Mouse (Mus musculus) kidney, adult 2 months (tissue): ENCODE measurements around the gene Fam198a. TPM values are rescaled to one million over a fixed set of nuclear protein-coding genes. Genes with fewer than 3 reads are reported as not detected.

Experiments
- DNase-seq: peaks from one replicate; pipeline ENCODE4 v3.0.0; 2021
- H3K27ac ChIP-seq: fragments of 200-500 bp; 2 replicates; pipeline ENCODE4 v1.5.1; 2012; ENCODE audit warnings: low read depth, low read length, control low read depth, inconsistent platforms; ENCODE audit not compliant: insufficient read depth
- H3K27me3 ChIP-seq: fragments of 200-500 bp; replicated peaks from 2 replicates; pipeline ENCODE4 v1.6.1; 2012; ENCODE audit warnings: mild to moderate bottlenecking, moderate library complexity, low read length, inconsistent platforms; ENCODE audit not compliant: control insufficient read depth, insufficient read depth
- H3K36me3 ChIP-seq: fragments of 200-500 bp; 2 replicates; pipeline ENCODE4 v1.6.1; 2012; ENCODE audit warnings: mild to moderate bottlenecking, moderate library complexity, low read length, inconsistent platforms; ENCODE audit not compliant: control insufficient read depth, insufficient read depth
- H3K4me1 ChIP-seq: fragments of 200-500 bp; 2 replicates; pipeline ENCODE4 v1.6.1; 2011; ENCODE audit warnings: low read length; ENCODE audit not compliant: control insufficient read depth, insufficient read depth
- H3K4me3 ChIP-seq: fragments of 200-500 bp; 2 replicates; pipeline ENCODE4 v1.5.1; 2011; ENCODE audit warnings: mild to moderate bottlenecking, low read depth, low read length, control low read depth; ENCODE audit not compliant: insufficient read depth
- CTCF ChIP-seq: fragments of 200-500 bp; conservative IDR thresholded peaks from 2 replicates; pipeline ENCODE4 v1.5.1; 2011; ENCODE audit warnings: low read depth, mild to moderate bottlenecking, control low read depth, low read length, moderate library complexity, mixed read lengths; ENCODE audit not compliant: insufficient read depth, insufficient read length
- POLR2A ChIP-seq: fragments of 200-500 bp; IDR thresholded peaks from one replicate; pipeline ENCODE4 v1.6.1; 2011; ENCODE audit warnings: low read depth, low read length, control low read depth
- WGBS: fragments of 180-500 bp; shearing (Covaris S2); methylation state at CpG from one replicate; pipeline ENCODE4 v1.1.7; 2018; 5-methylcytosine and 5-hydroxymethylcytosine counted together
- polyA plus RNA-seq: library from polyadenylated mRNA; depleted of rRNA; stranded (reverse); fragments of >200 nt; gene quantifications from 2 replicates; pipeline ENCODE4 v1.2.3, GENCODE M21; 2012

Fam198a gene
- polyA plus RNA-seq, 1 experiment = 0.25 TPM

- H3K27ac ChIP-seq = no peak overlapping the region
- TF ChIP-seq POLR2A = no peak
- no peak for TF ChIP-seq CTCF
- DNase-seq = no peak
- peaks cover 5% of the 10 kb centered on the region; the same call in 1 of the 2 replicates for H3K4me1 ChIP-seq
- H3K4me3 ChIP-seq = no peak overlapping the region
- no peaks in the 10 kb centered on the region for H3K27me3 ChIP-seq
- no peaks in the 10 kb centered on the region for H3K36me3 ChIP-seq
- WGBS = 92% methylated on average over 10 of the region's 10 CpGs
Observed at GRCm38 (mm10) chr9:121915056-121915455, 35.7 kb upstream of the Fam198a start.

- no peaks in the 10 kb centered on the region for H3K36me3 ChIP-seq
- peaks cover 5% of the 10 kb centered on the region; the same call in 1 of the 2 replicates for H3K4me1 ChIP-seq
- peak; percentile 27 for DNase-seq
- TF ChIP-seq CTCF (no peak), POLR2A (no peak)
- no peaks in the 10 kb centered on the region for H3K27me3 ChIP-seq
- H3K4me3 ChIP-seq = no peak within 1 kb of the TSS
- no peak within 1 kb of the TSS for H3K27ac ChIP-seq
- 45% methylated on average over 8 of the region's 8 CpGs for WGBS
Observed at GRCm38 (mm10) chr9:121916102-121916501, 34.7 kb upstream of the Fam198a start, which contains the start of gene Cyp8b1. TSS of gene Cyp8b1 (minus strand) at chr9:121916305.

- 53% methylated on average over 10 of the region's 10 CpGs for WGBS
- Histone ChIP-seq H3K4me3 (no peak overlapping the region), H3K36me3 (no peaks in the 10 kb centered on the region), H3K4me1 (peaks cover 5% of the 10 kb centered on the region; the same call in 1 of the 2 replicates), H3K27me3 (no peaks in the 10 kb centered on the region), H3K27ac (no peak overlapping the region)
- DNase-seq = peak; percentile 47
- no peak for TF ChIP-seq CTCF
- TF ChIP-seq POLR2A = no peak
Observed at GRCm38 (mm10) chr9:121919027-121919501, 31.7 kb upstream of the Fam198a start.

- H3K27ac ChIP-seq = no peak overlapping the region
- no peaks in the 10 kb centered on the region for H3K27me3 ChIP-seq
- H3K36me3 ChIP-seq = no peaks in the 10 kb centered on the region
- no peak overlapping the region for H3K4me3 ChIP-seq
- no peaks in the 10 kb centered on the region; the same call in 1 of the 2 replicates for H3K4me1 ChIP-seq
- 75% methylated on average over 8 of the region's 8 CpGs for WGBS
- DNase-seq = no peak
- TF ChIP-seq CTCF (no peak), POLR2A (no peak)
Observed at GRCm38 (mm10) chr9:121923443-121923842, 27.3 kb upstream of the Fam198a start.

- no peak for DNase-seq
- 91% methylated on average over 5 of the region's 5 CpGs for WGBS
- Histone ChIP-seq H3K4me1 (no peaks in the 10 kb centered on the region; the same call in 1 of the 2 replicates), H3K4me3 (no peak overlapping the region), H3K27ac (no peak overlapping the region), H3K36me3 (no peaks in the 10 kb centered on the region), H3K27me3 (no peaks in the 10 kb centered on the region)
- TF ChIP-seq CTCF (no peak), POLR2A (no peak)
Observed at GRCm38 (mm10) chr9:121923906-121924305, 26.9 kb upstream of the Fam198a start.

- TF ChIP-seq POLR2A (no peak), CTCF (no peak)
- no peaks in the 10 kb centered on the region for H3K36me3 ChIP-seq
- WGBS = 93% methylated on average over 9 of the region's 9 CpGs
- no peak overlapping the region for H3K27ac ChIP-seq
- H3K4me3 ChIP-seq = no peak overlapping the region
- H3K27me3 ChIP-seq = no peaks in the 10 kb centered on the region
- no peaks in the 10 kb centered on the region for H3K4me1 ChIP-seq
- no peak for DNase-seq
Observed at GRCm38 (mm10) chr9:121924901-121925560, 25.8 kb upstream of the Fam198a start.

GRCm38 (mm10) chr9:121925959-121926358 is 24.8 kb upstream of the Fam198a start:
- Histone ChIP-seq H3K4me3 (no peak overlapping the region), H3K27ac (no peak overlapping the region), H3K27me3 (no peaks in the 10 kb centered on the region), H3K36me3 (no peaks in the 10 kb centered on the region), H3K4me1 (no peaks in the 10 kb centered on the region)
- WGBS = 47% methylated on average over 8 of the region's 8 CpGs
- TF ChIP-seq CTCF = no peak
- TF ChIP-seq POLR2A = no peak
- DNase-seq = no peak
